Mouse (Mus musculus) forebrain, embryonic 16.5 days (tissue): ENCODE data around the gene Foxo1. TPM values are rescaled to one million over a fixed set of nuclear protein-coding genes. Genes with fewer than 3 reads are reported as not detected.

Source experiments
- ATAC-seq: fragments of 200-750 bp; cut with Nextera tagmentation; 2 replicates; pipeline ENCODE4 v1.8.0; 2017; ENCODE audit warnings: mild to moderate bottlenecking, moderate library complexity
- H3K27ac ChIP-seq: fragments of 300-500 bp; sonication (generic); 2 replicates; pipeline ENCODE4 v1.5.1; 2014; ENCODE audit warnings: low read length, control low read depth
- H3K27me3 ChIP-seq: fragments of 300-500 bp; sonication (generic); replicated peaks from 2 replicates; pipeline ENCODE4 v1.6.1; 2014; ENCODE audit warnings: low read length; ENCODE audit not compliant: control insufficient read depth, insufficient read depth
- H3K36me3 ChIP-seq: fragments of 300-500 bp; sonication (generic); 2 replicates; pipeline ENCODE4 v1.6.1; 2014; ENCODE audit not compliant: control insufficient read depth, insufficient read depth
- H3K4me1 ChIP-seq: fragments of 300-500 bp; sonication (generic); replicated peaks from 2 replicates; pipeline ENCODE4 v1.6.1; 2014; ENCODE audit warnings: low read length; ENCODE audit not compliant: control insufficient read depth, insufficient read depth
- H3K4me2 ChIP-seq: fragments of 300-500 bp; sonication (generic); 2 replicates; pipeline ENCODE4 v1.6.1; 2014; ENCODE audit warnings: mild to moderate bottlenecking, low read length, control low read depth
- H3K4me3 ChIP-seq: fragments of 300-500 bp; sonication (generic); replicated peaks from 2 replicates; pipeline ENCODE4 v1.5.1; 2014; ENCODE audit warnings: mild to moderate bottlenecking, low read length, control low read depth
- H3K9ac ChIP-seq: fragments of 300-500 bp; sonication (generic); replicated peaks from 2 replicates; pipeline ENCODE4 v1.6.1; 2014; ENCODE audit warnings: low read depth, low read length, control low read depth
- H3K9me3 ChIP-seq: fragments of 300-500 bp; sonication (generic); 2 replicates; pipeline ENCODE4 v1.6.1; 2016; ENCODE audit warnings: low read length; ENCODE audit not compliant: control insufficient read depth
- WGBS: fragments of 180-500 bp; shearing (Covaris S2); extraction: QIAGEN DNeasy Blood & Tissue Kit; methylation state at CpG from one replicate; pipeline ENCODE4 v1.1.7; 2014; 5-methylcytosine and 5-hydroxymethylcytosine counted together
- polyA plus RNA-seq: library from polyadenylated mRNA; unstranded; fragments of >200 nt; fragmentation: Nextera tagmentation; extraction: Ambion mirVana; gene quantifications from 2 replicates; pipeline ENCODE4 v1.2.1, GENCODE M21; 2015

Gene Foxo1
- polyA plus RNA-seq, 1 experiment from 2014 or later = 3.7 TPM

- Histone ChIP-seq H3K36me3 (no peaks in the 10 kb centered on the region), H3K9ac (no peak overlapping the region), H3K27ac (no peak overlapping the region), H3K27me3 (peaks cover 32% of the 10 kb centered on the region), H3K9me3 (no peaks in the 10 kb centered on the region), H3K4me3 (no peak overlapping the region), H3K4me2 (peak overlapping the region; percentile 92; the same call in 1 of the 2 replicates), H3K4me1 (peaks cover 42% of the 10 kb centered on the region)
- no peak for ATAC-seq
- WGBS = 12% methylated on average over 17 of the region's 17 CpGs
Measured at GRCm38 (mm10) chr3:52266606-52267160, 1.5 kb upstream of the Foxo1 start.

GRCm38 (mm10) chr3:52267293-52267651 lies 864 bp upstream of the Foxo1 start:
- Histone ChIP-seq H3K4me1 (peaks cover 42% of the 10 kb centered on the region), H3K36me3 (no peaks in the 10 kb centered on the region), H3K27ac (no peak overlapping the region), H3K4me2 (peak overlapping the region; percentile 92), H3K9me3 (no peaks in the 10 kb centered on the region), H3K27me3 (peaks cover 32% of the 10 kb centered on the region), H3K9ac (peak overlapping the region; percentile 56), H3K4me3 (peak overlapping the region; percentile 61)
- no peak for ATAC-seq
- under 1% methylated on average over 15 of the region's 15 CpGs for WGBS

GRCm38 (mm10) chr3:52268487-52268736 lies 276 bp downstream of the Foxo1 start:
- ATAC-seq = no peak
- Histone ChIP-seq H3K36me3 (no peaks in the 10 kb centered on the region), H3K9me3 (no peaks in the 10 kb centered on the region), H3K4me3 (peak overlapping the region; percentile 61), H3K4me2 (peak overlapping the region; percentile 92), H3K9ac (peak overlapping the region; percentile 57), H3K4me1 (peaks cover 37% of the 10 kb centered on the region), H3K27ac (no peak overlapping the region), H3K27me3 (peaks cover 32% of the 10 kb centered on the region)
- under 1% methylated on average over 38 of the region's 40 CpGs for WGBS

- Histone ChIP-seq H3K4me3 (peak overlapping the region; percentile 61), H3K9ac (peak overlapping the region; percentile 57), H3K4me2 (peak overlapping the region; percentile 92), H3K27ac (no peak overlapping the region), H3K27me3 (peaks cover 32% of the 10 kb centered on the region), H3K36me3 (no peaks in the 10 kb centered on the region), H3K9me3 (no peaks in the 10 kb centered on the region), H3K4me1 (peaks cover 33% of the 10 kb centered on the region)
- ATAC-seq = peak; percentile 6
- under 1% methylated on average over 75 of the region's 89 CpGs for WGBS
Measured at GRCm38 (mm10) chr3:52268737-52269513, 789 bp downstream of the Foxo1 start.

- Histone ChIP-seq H3K27me3 (peaks cover 32% of the 10 kb centered on the region), H3K4me2 (peak overlapping the region; percentile 92), H3K4me1 (peaks cover 31% of the 10 kb centered on the region), H3K4me3 (peak overlapping the region; percentile 61), H3K36me3 (no peaks in the 10 kb centered on the region), H3K9ac (peak overlapping the region; percentile 57), H3K9me3 (no peaks in the 10 kb centered on the region), H3K27ac (no peak overlapping the region)
- ATAC-seq = no peak
- under 1% methylated on average over 53 of the region's 55 CpGs for WGBS
Measured at GRCm38 (mm10) chr3:52269514-52270351, 1.6 kb downstream of the Foxo1 start.

GRCm38 (mm10) chr3:52270511-52270910 lies 2.4 kb downstream of the Foxo1 start:
- peaks cover 30% of the 10 kb centered on the region for H3K27me3 ChIP-seq
- WGBS = 34% methylated on average over 3 of the region's 3 CpGs

GRCm38 (mm10) chr3:52271376-52271775 lies 3.2 kb downstream of the Foxo1 start:
- H3K27ac ChIP-seq = no peak overlapping the region
- H3K4me1 ChIP-seq = peaks cover 31% of the 10 kb centered on the region
- H3K4me3 ChIP-seq = no peak overlapping the region
- no peak overlapping the region for H3K9ac ChIP-seq
- no peak for ATAC-seq
- peaks cover 24% of the 10 kb centered on the region for H3K27me3 ChIP-seq
- no peaks in the 10 kb centered on the region for H3K36me3 ChIP-seq
- 80% methylated on average over 5 of the region's 5 CpGs for WGBS
- H3K9me3 ChIP-seq = no peaks in the 10 kb centered on the region
- H3K4me2 ChIP-seq = no peak overlapping the region

More at GRCm38 (mm10) chr3:52270511-52270910, 2.4 kb downstream of the Foxo1 start:
- Histone ChIP-seq H3K4me3 (peak overlapping the region; percentile 61), H3K9ac (no peak overlapping the region), H3K4me2 (peak overlapping the region; percentile 92), H3K27ac (no peak overlapping the region), H3K4me1 (peaks cover 31% of the 10 kb centered on the region), H3K36me3 (no peaks in the 10 kb centered on the region), H3K9me3 (no peaks in the 10 kb centered on the region)
- no peak for ATAC-seq

- H3K36me3 ChIP-seq = no peaks in the 10 kb centered on the region
- no peak overlapping the region for H3K4me2 ChIP-seq
- H3K27me3 ChIP-seq = peaks cover 16% of the 10 kb centered on the region
- H3K9ac ChIP-seq = no peak overlapping the region
- 60% methylated on average over 8 of the region's 8 CpGs for whole genome bisulfite sequencing
- H3K27ac ChIP-seq = no peak overlapping the region
- peaks cover 23% of the 10 kb centered on the region for H3K4me1 ChIP-seq
- no peak for ATAC-seq
- H3K9me3 ChIP-seq = no peaks in the 10 kb centered on the region
- no peak overlapping the region for H3K4me3 ChIP-seq
Measured at GRCm38 (mm10) chr3:52272376-52272865, 4.3 kb downstream of the Foxo1 start.

- Histone ChIP-seq H3K36me3 (no peaks in the 10 kb centered on the region), H3K9ac (no peak overlapping the region), H3K4me3 (no peak overlapping the region), H3K27ac (no peak overlapping the region), H3K4me2 (no peak overlapping the region), H3K9me3 (no peaks in the 10 kb centered on the region), H3K27me3 (peaks cover 12% of the 10 kb centered on the region), H3K4me1 (peaks cover 10% of the 10 kb centered on the region)
- ATAC-seq = no peak
Measured at GRCm38 (mm10) chr3:52274475-52274874, 6.3 kb downstream of the Foxo1 start.
